Mouse (Mus musculus): ENCODE measurements around the gene Nup54.

Nup54 gene

GRCm38 (mm10) chr5:92435025-92435584 is at the start of gene Nup54:
Gene Nup54, minus strand, starts transcription at chr5:92435219.
- DNase-seq (ENCODE audit: low spot score): peak; percentile 98

GRCm38 (mm10) chr5:92472863-92473262 is 37.8 kb upstream of the Nup54 start:
- no peak for DNase-seq (ENCODE audit: low spot score)

GRCm38 (mm10) chr5:92471531-92471930 is 36.5 kb upstream of the Nup54 start:
- no peak for DNase-seq (ENCODE audit: low spot score)

GRCm38 (mm10) chr5:92469201-92470130 is 34.4 kb upstream of the Nup54 start:
- no peak for DNase-seq (ENCODE audit: low spot score)

GRCm38 (mm10) chr5:92468234-92468633 is 33.2 kb upstream of the Nup54 start:
- no peak for DNase-seq (ENCODE audit: low spot score)

- DNase-seq (ENCODE audit: low spot score): no peak
Measured at GRCm38 (mm10) chr5:92467102-92467766, 32.2 kb upstream of the Nup54 start.

- DNase-seq (ENCODE audit: low spot score): no peak
Measured at GRCm38 (mm10) chr5:92465511-92465910, 30.5 kb upstream of the Nup54 start.

- peak; percentile 81 for DNase-seq (ENCODE audit: low spot score)
Measured at GRCm38 (mm10) chr5:92461321-92461720, 26.3 kb upstream of the Nup54 start.

GRCm38 (mm10) chr5:92458726-92459125 is 23.7 kb upstream of the Nup54 start:
- DNase-seq (ENCODE audit: low spot score): no peak

GRCm38 (mm10) chr5:92457410-92457809 is 22.4 kb upstream of the Nup54 start:
- no peak for DNase-seq (ENCODE audit: low spot score)

GRCm38 (mm10) chr5:92452876-92453275 is 17.9 kb upstream of the Nup54 start:
- DNase-seq (ENCODE audit: low spot score): no peak

GRCm38 (mm10) chr5:92446736-92447135 is 11.7 kb upstream of the Nup54 start:
- no peak for DNase-seq (ENCODE audit: low spot score)

- DNase-seq (ENCODE audit: low spot score): no peak
Measured at GRCm38 (mm10) chr5:92445016-92445415, 10.0 kb upstream of the Nup54 start.

- no peak for DNase-seq (ENCODE audit: low spot score)
Measured at GRCm38 (mm10) chr5:92442914-92443313, 7.9 kb upstream of the Nup54 start.

- no peak for DNase-seq (ENCODE audit: low spot score)
Measured at GRCm38 (mm10) chr5:92441494-92441893, 6.5 kb upstream of the Nup54 start.

GRCm38 (mm10) chr5:92438540-92438939 is 3.5 kb upstream of the Nup54 start:
- DNase-seq (ENCODE audit: low spot score): no peak

GRCm38 (mm10) chr5:92434571-92434985 is 441 bp downstream of the Nup54 start:
- DNase-seq (ENCODE audit: low spot score): peak; percentile 57

- DNase-seq (ENCODE audit: low spot score): peak; percentile 34
Measured at GRCm38 (mm10) chr5:92434070-92434469, 949 bp downstream of the Nup54 start.

- DNase-seq (ENCODE audit: low spot score): no peak
Measured at GRCm38 (mm10) chr5:92431611-92432010, 3.4 kb downstream of the Nup54 start.

- no peak for DNase-seq (ENCODE audit: low spot score)
Measured at GRCm38 (mm10) chr5:92430723-92431122, 4.3 kb downstream of the Nup54 start.

- DNase-seq (ENCODE audit: low spot score): no peak
Measured at GRCm38 (mm10) chr5:92424126-92424525, 10.9 kb downstream of the Nup54 start.

- no peak for DNase-seq (ENCODE audit: low spot score)
Measured at GRCm38 (mm10) chr5:92413982-92414375, 21.0 kb downstream of the Nup54 start.

Measured in embryo, embryonic 10.5 days (tissue).